Mouse (Mus musculus) MEL (cell line): ENCODE measurements around the gene Dph5.

Experiments
- CHD1 ChIP-seq: IDR thresholded peaks from 2 replicates; pipeline ENCODE4 v1.6.1; 2012; ENCODE audit warnings: low read depth, mild to moderate bottlenecking, inconsistent platforms, low read length, improper control_type of control experiment
- CHD2 ChIP-seq: IDR thresholded peaks from 2 replicates; pipeline ENCODE4 v1.6.1; 2011; ENCODE audit warnings: low read length, improper control_type of control experiment
- CTCF ChIP-seq, 3 experiments: IDR thresholded peaks in 2 of 3; conservative IDR thresholded peaks in 1 of 3; 2 replicates each; pipeline ENCODE4 v1.5.1; 2011 to 2012; ENCODE audit warnings: low read length in 3 of 3, low read depth in 2 of 3, mild to moderate bottlenecking in 2 of 3, improper control_type of control experiment in 1 of 3, inconsistent platforms in 1 of 3, mixed read lengths in 1 of 3, moderate library complexity in 1 of 3; ENCODE audit not compliant: control insufficient read depth in 1 of 3, insufficient read depth in 1 of 3, poor library complexity in 1 of 3, severe bottlenecking in 1 of 3
- POLR2A ChIP-seq, 2 experiments: IDR thresholded peaks; 2 replicates each; pipeline ENCODE4 v1.6.1; 2011 to 2012; ENCODE audit warnings: low read length in 2 of 2, mild to moderate bottlenecking in 2 of 2, control low read depth in 1 of 2, improper control_type of control experiment in 1 of 2, low read depth in 1 of 2, moderate library complexity in 1 of 2; ENCODE audit not compliant: control insufficient read depth in 1 of 2, insufficient read depth in 1 of 2, poor library complexity in 1 of 2

- TF ChIP-seq POLR2A (IDR thresholded peaks at IDR 0.05; ENCODE audit: control insufficient read depth in 1 of 2, insufficient read depth in 1 of 2, low read depth in 1 of 2, low read length in 2 of 2, poor library complexity in 1 of 2), result no peak
- TF ChIP-seq CTCF (IDR thresholded peaks at IDR 0.05 in 2 of 3, conservative IDR thresholded peaks at IDR 0.05 in 1 of 3; ENCODE audit: control insufficient read depth in 1 of 3, insufficient read depth in 1 of 3, low read depth in 2 of 3, low read length in 3 of 3, poor library complexity in 1 of 3, severe bottlenecking in 1 of 3), result no peak
- no peak for TF ChIP-seq CHD2
- no peak for TF ChIP-seq CHD1
These were observed 5.5 kb downstream of the Dph5 start for GRCm38 (mm10) chr3:115893166-115893565.
